In the genomic region with DNA sequence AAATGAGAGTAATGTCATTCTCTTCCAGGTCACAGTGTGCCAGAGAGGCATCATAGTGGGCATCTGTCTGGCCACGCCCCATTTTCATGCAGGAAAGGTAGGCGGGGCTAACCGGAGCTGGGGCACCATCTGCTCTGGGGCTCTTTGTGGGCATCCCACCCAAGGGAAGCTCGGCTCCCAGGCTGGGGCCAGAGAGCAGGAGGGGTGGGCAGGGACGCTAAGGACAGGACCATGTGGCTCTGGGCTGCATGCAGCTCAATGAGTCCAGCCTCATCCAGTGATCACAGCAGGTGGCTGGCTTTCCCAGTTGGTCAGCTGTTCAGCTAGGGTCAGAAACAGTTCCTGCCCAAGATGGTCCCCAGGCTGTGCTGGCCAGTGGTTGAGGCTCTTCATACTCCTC, we compare ENCODE assay signal across 29 mouse cellular contexts.
DNase-seq lines count a peak whose midpoint lies in the region; ATAC-seq and TF ChIP-seq lines count a peak whose summit lies in the region.
"Had no signal": no experiment of that assay in that cellular context is flagged by ENCODE, and none has a peak within 500 bp of the region (broad histone marks: within the 10 kb centered on the region; RNA-seq: fewer than 3 reads in every experiment).

No protein-coding gene starts in this region.

- no peak for DNase-seq in embryonic facial prominence, embryonic 10.5 days (ENCODE audit: low spot score)
- DNase-seq in liver, result no peak
- DNase-seq in spleen, postnatal 10 days (ENCODE audit: low spot score in 2 of 2), result no peak
- DNase-seq: adrenal gland, postnatal 10 days; cerebellum, adult 11 months; cerebellum, adult 9-11 months; gastrocnemius, adult 2 months; heart, adult 2 months; heart, postnatal 4 days; kidney, adult 8-10 months; kidney, postnatal 4 days; liver, postnatal 0 days; lung, postnatal 36 days; right cerebral cortex, postnatal 4 days; thymus, adult 18-20 months; thymus, postnatal 25 days had no signal

- no peak overlapping the region for H3K27ac ChIP-seq in forebrain, embryonic 12.5 days
- no peak overlapping the region for H3K27ac ChIP-seq in forebrain, embryonic 13.5 days
- H3K27ac ChIP-seq in intestine, embryonic 15.5 days, result no peak overlapping the region
- H3K27ac ChIP-seq in intestine, postnatal 0 days (ENCODE audit: low read depth, low read length), result no peak overlapping the region
- 0 out of 2 replicates have a peak overlapping the region, but pooled peaks have one; percentile 58 for H3K27ac ChIP-seq in embryonic facial prominence, embryonic 10.5 days (replicated peaks)
- H3K27ac ChIP-seq: embryonic facial prominence, embryonic 15.5 days; forebrain, embryonic 15.5 days; gastrocnemius, adult 2 months; heart, adult 2 months; kidney, postnatal 0 days; limb, embryonic 13.5 days; liver, embryonic 12.5 days; midbrain, embryonic 13.5 days had no signal

- H3K4me3 ChIP-seq in forebrain, embryonic 12.5 days (replicated peaks), result no peak overlapping the region
- H3K4me3 ChIP-seq in forebrain, embryonic 13.5 days, result no peak overlapping the region
- no peak overlapping the region for H3K4me3 ChIP-seq in intestine, embryonic 15.5 days (replicated peaks)
- no peak overlapping the region for H3K4me3 ChIP-seq in intestine, postnatal 0 days (ENCODE audit: low read depth, low read length)
- no peak overlapping the region for H3K4me3 ChIP-seq in embryonic facial prominence, embryonic 10.5 days
- H3K4me3 ChIP-seq in myocyte, result no peak overlapping the region
- H3K4me3 ChIP-seq: embryonic facial prominence, embryonic 15.5 days; forebrain, embryonic 15.5 days; gastrocnemius, adult 2 months; heart, adult 2 months; heart, embryonic 12.5 days; limb, embryonic 13.5 days; liver, embryonic 12.5 days; midbrain, embryonic 13.5 days had no signal

- no peaks in the 10 kb centered on the region for H3K36me3 ChIP-seq in forebrain, embryonic 12.5 days (replicated peaks)
- H3K36me3 ChIP-seq in forebrain, embryonic 13.5 days (ENCODE audit: poor library complexity, severe bottlenecking), result no peaks in the 10 kb centered on the region
- H3K36me3 ChIP-seq in intestine, embryonic 15.5 days, result no peaks in the 10 kb centered on the region
- no peaks in the 10 kb centered on the region for H3K36me3 ChIP-seq in intestine, postnatal 0 days (ENCODE audit: control insufficient read depth, insufficient read depth)
- no peaks in the 10 kb centered on the region for H3K36me3 ChIP-seq in embryonic facial prominence, embryonic 10.5 days (replicated peaks)
- no peaks in the 10 kb centered on the region for H3K36me3 ChIP-seq in myocyte (ENCODE audit: control insufficient read depth, insufficient read depth)
- H3K36me3 ChIP-seq: embryonic facial prominence, embryonic 15.5 days; forebrain, embryonic 15.5 days; heart, embryonic 12.5 days; limb, embryonic 13.5 days; liver, embryonic 12.5 days; midbrain, embryonic 13.5 days had no signal

- H3K4me1 ChIP-seq in forebrain, embryonic 12.5 days, result peaks cover 49% of the 10 kb centered on the region
- H3K4me1 ChIP-seq in forebrain, embryonic 13.5 days, result peaks cover 28% of the 10 kb centered on the region
- peaks cover 2% of the 10 kb centered on the region; the same call in 1 of the 2 replicates for H3K4me1 ChIP-seq in intestine, embryonic 15.5 days (replicated peaks)
- no peaks in the 10 kb centered on the region for H3K4me1 ChIP-seq in intestine, postnatal 0 days (replicated peaks; ENCODE audit: control insufficient read depth, insufficient read depth, low read length)
- peaks cover 81% of the 10 kb centered on the region for H3K4me1 ChIP-seq in embryonic facial prominence, embryonic 10.5 days
- H3K4me1 ChIP-seq: liver, embryonic 12.5 days had no signal

- no peak overlapping the region for H3ac ChIP-seq in myocyte (ENCODE audit: control insufficient read depth, insufficient read length)

- ATAC-seq in forebrain, embryonic 12.5 days (ENCODE audit: low FRiP score), result 0 out of 2 replicates have a peak, but pooled peaks have one; percentile 18
- ATAC-seq in forebrain, embryonic 13.5 days, result no peak
- peak; percentile 15; the same call in 1 of the 2 replicates for ATAC-seq in intestine, embryonic 15.5 days
- ATAC-seq in intestine, postnatal 0 days, result no peak
- ATAC-seq: forebrain, embryonic 15.5 days; liver, embryonic 12.5 days; liver, postnatal 0 days; midbrain, embryonic 13.5 days; Patski had no signal

- H3K4me2 ChIP-seq in forebrain, embryonic 12.5 days, result no peak overlapping the region
- H3K4me2 ChIP-seq in forebrain, embryonic 13.5 days, result no peak overlapping the region
- H3K4me2 ChIP-seq in intestine, embryonic 15.5 days (replicated peaks), result no peak overlapping the region
- H3K4me2 ChIP-seq in intestine, postnatal 0 days (replicated peaks; ENCODE audit: low read depth), result no peak overlapping the region
- no peak overlapping the region for H3K4me2 ChIP-seq in myocyte (ENCODE audit: low read depth)
- H3K4me2 ChIP-seq: embryonic facial prominence, embryonic 15.5 days; forebrain, embryonic 15.5 days; heart, embryonic 12.5 days; limb, embryonic 13.5 days; liver, embryonic 12.5 days; midbrain, embryonic 13.5 days had no signal

- TF ChIP-seq CTCF in intestine, postnatal 0 days (IDR thresholded peaks at IDR 0.05; ENCODE audit: low read depth), result no peak

- H3K79me2 ChIP-seq in myocyte (ENCODE audit: control insufficient read depth, insufficient read depth), result no peaks in the 10 kb centered on the region

- H3K9ac ChIP-seq in forebrain, embryonic 12.5 days, result no peak overlapping the region
- H3K9ac ChIP-seq in forebrain, embryonic 13.5 days, result no peak overlapping the region
- no peak overlapping the region for H3K9ac ChIP-seq in intestine, embryonic 15.5 days
- H3K9ac ChIP-seq in intestine, postnatal 0 days (ENCODE audit: low read depth, low read length), result no peak overlapping the region
- H3K9ac ChIP-seq: embryonic facial prominence, embryonic 15.5 days; forebrain, embryonic 15.5 days; heart, embryonic 12.5 days; limb, embryonic 13.5 days; liver, embryonic 12.5 days; liver, postnatal 0 days; midbrain, embryonic 13.5 days had no signal

- no peaks in the 10 kb centered on the region for H3K9me3 ChIP-seq in forebrain, embryonic 12.5 days
- no peaks in the 10 kb centered on the region for H3K9me3 ChIP-seq in forebrain, embryonic 13.5 days (replicated peaks)
- H3K9me3 ChIP-seq in intestine, embryonic 15.5 days, result no peaks in the 10 kb centered on the region
- no peaks in the 10 kb centered on the region for H3K9me3 ChIP-seq in intestine, postnatal 0 days (ENCODE audit: control insufficient read depth)
- H3K9me3 ChIP-seq in embryonic facial prominence, embryonic 10.5 days, result no peaks in the 10 kb centered on the region
- H3K9me3 ChIP-seq: embryonic facial prominence, embryonic 15.5 days; forebrain, embryonic 15.5 days; heart, embryonic 12.5 days; limb, embryonic 13.5 days; liver, embryonic 12.5 days; midbrain, embryonic 13.5 days had no signal

- no peak for TF ChIP-seq POLR2A in myocyte (IDR thresholded peaks at IDR 0.05; ENCODE audit: insufficient read length, low read depth)

- WGBS in forebrain, embryonic 12.5 days, result 79% methylated on average over 5 of the region's 5 CpGs
- WGBS in forebrain, embryonic 13.5 days, result 75% methylated on average over 5 of the region's 5 CpGs
- 78% methylated on average over 5 of the region's 5 CpGs for WGBS in intestine, embryonic 15.5 days
- 69% methylated on average over 5 of the region's 5 CpGs for WGBS in intestine, postnatal 0 days
- WGBS in embryonic facial prominence, embryonic 10.5 days, result 82% methylated on average over 5 of the region's 5 CpGs

- H3K27me3 ChIP-seq in forebrain, embryonic 12.5 days, result no peaks in the 10 kb centered on the region; the same call in 1 of the 2 replicates
- H3K27me3 ChIP-seq in forebrain, embryonic 13.5 days, result peaks cover 8% of the 10 kb centered on the region; the same call in 1 of the 2 replicates
- no peaks in the 10 kb centered on the region for H3K27me3 ChIP-seq in intestine, embryonic 15.5 days (replicated peaks)
- H3K27me3 ChIP-seq in intestine, postnatal 0 days (replicated peaks; ENCODE audit: control insufficient read depth, insufficient read depth, low read length), result no peaks in the 10 kb centered on the region
- H3K27me3 ChIP-seq in embryonic facial prominence, embryonic 10.5 days (replicated peaks; ENCODE audit: low read depth, poor library complexity, severe bottlenecking), result no peaks in the 10 kb centered on the region
- no peaks in the 10 kb centered on the region for H3K27me3 ChIP-seq in myocyte (ENCODE audit: control insufficient read depth, insufficient read depth, insufficient read length)
- H3K27me3 ChIP-seq: embryonic facial prominence, embryonic 15.5 days; heart, embryonic 12.5 days; limb, embryonic 13.5 days; liver, embryonic 12.5 days; Patski had no signal

TF ChIP-seq in myocyte, 11 proteins besides CTCF, POLR2A, EP300 and RAD21:
- no peak for TF ChIP-seq CEBPB (IDR thresholded peaks at IDR 0.05; ENCODE audit: insufficient read depth, poor library complexity, severe bottlenecking)
- no peak for TF ChIP-seq TCF3 (IDR thresholded peaks at IDR 0.05; ENCODE audit: insufficient read length, low read depth)
- TF ChIP-seq E2F4 (IDR thresholded peaks at IDR 0.05; ENCODE audit: insufficient read depth), result no peak
- peak in 2 of 3 experiments; percentile 60 to 62 for TF ChIP-seq MYOG (IDR thresholded peaks at IDR 0.05; ENCODE audit: control insufficient read depth in 1 of 3, insufficient read depth in 1 of 3, insufficient read length in 2 of 3, low read depth in 2 of 3)
- TF ChIP-seq POLR2AphosphoS2 (IDR thresholded peaks at IDR 0.05; ENCODE audit: insufficient read length, low read depth), result no peak
- no peak for TF ChIP-seq USF1 (IDR thresholded peaks at IDR 0.05; ENCODE audit: low read depth)
- TF ChIP-seq SRF (IDR thresholded peaks at IDR 0.05; ENCODE audit: control insufficient read depth, insufficient read length, low read depth), result no peak
- TF ChIP-seq MYOD1 (IDR thresholded peaks at IDR 0.05; ENCODE audit: control insufficient read depth in 1 of 3, insufficient read length in 2 of 3, low read depth in 2 of 3), result peak in 2 of 3 experiments; percentile 67 to 73

Comparison
In these comparisons a context has a peak if more than half of its experiments do, and no peak if none do; other contexts are left out.
1. ATAC-seq: peak in forebrain, embryonic 12.5 days (single experiment) and intestine, embryonic 15.5 days (single experiment); none in forebrain, embryonic 13.5 days (single experiment) and intestine, postnatal 0 days (single experiment).